Mouse (Mus musculus): ENCODE measurements around the gene Sp3.

GRCm38 (mm10) chr2:72997586-72997985 is 17.3 kb upstream of the Sp3 start:
- TF ChIP-seq POLR2A (IDR thresholded peaks at IDR 0.05; ENCODE audit: low read depth, low read length) (no peak), CTCF (conservative IDR thresholded peaks at IDR 0.05; ENCODE audit: insufficient read depth, insufficient read length, low read depth, low read length) (no peak)

Measured in kidney, adult 2 months (tissue).